Mouse (Mus musculus) gastrocnemius, postnatal 36 days (tissue): ENCODE data around the gene Dync1i1. TPM values are rescaled to one million over a fixed set of nuclear protein-coding genes. Genes with fewer than 3 reads are reported as not detected.

Source experiments
- DNase-seq, 2 experiments: peaks; one replicate each; pipeline ENCODE4 v3.0.0; 2022
- intact Hi-C: fragments of 180-260 bp; cut with DNase I; formaldehyde crosslinking; loops from one replicate; pipeline ENCODE4 v1.15.1; 2025
- total RNA-seq, 2 experiments: library from RNA; stranded (reverse); gene quantifications; 2 replicates each; pipeline ENCODE4 v1.2.3; 2021

Dync1i1 gene
- total RNA-seq, 2 experiments from 2014 or later = 0.30 to 0.41 TPM

DNA sequence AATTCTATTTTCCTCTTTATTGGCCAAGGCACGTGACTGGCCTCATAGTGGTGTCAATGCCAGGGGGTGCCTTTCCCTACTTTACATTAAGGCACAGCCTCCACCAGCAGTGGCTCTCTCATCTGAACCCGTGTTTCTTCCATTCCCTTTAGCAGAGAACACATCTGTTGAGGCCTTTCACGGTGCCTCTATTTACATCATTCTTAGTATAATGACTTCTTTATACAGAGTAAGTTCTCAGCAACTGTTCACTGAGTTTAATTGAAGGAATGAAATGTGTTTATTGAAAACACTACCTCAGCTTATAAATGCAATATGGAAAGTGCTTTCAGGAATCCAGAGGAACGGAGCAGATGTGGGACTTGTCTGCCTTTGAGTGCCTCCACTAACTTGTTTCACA is 235.3 kb downstream of the Dync1i1 start:
- no peak for DNase-seq
- intact Hi-C loops = no loop called here

DNA sequence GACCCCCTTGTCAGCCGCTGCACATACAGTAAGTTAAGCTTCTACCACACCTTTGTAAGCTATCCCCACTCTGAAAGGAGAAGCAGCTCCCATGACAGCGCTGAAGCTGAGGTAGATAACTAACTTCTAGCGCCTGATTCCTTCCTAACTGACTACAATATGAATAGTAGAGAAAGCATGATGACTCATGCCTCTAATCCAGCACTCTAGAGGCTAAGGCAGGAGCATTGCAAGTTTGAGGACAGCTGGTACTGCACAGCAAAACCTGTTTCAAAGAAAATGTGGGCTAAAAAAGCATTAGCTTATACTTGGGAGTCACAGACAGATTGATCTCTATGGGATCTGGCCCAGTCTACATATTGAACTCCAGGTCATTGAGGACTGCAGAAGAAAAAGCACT is 236.5 kb downstream of the Dync1i1 start:
- intact Hi-C loops = no loop called here

DNA sequence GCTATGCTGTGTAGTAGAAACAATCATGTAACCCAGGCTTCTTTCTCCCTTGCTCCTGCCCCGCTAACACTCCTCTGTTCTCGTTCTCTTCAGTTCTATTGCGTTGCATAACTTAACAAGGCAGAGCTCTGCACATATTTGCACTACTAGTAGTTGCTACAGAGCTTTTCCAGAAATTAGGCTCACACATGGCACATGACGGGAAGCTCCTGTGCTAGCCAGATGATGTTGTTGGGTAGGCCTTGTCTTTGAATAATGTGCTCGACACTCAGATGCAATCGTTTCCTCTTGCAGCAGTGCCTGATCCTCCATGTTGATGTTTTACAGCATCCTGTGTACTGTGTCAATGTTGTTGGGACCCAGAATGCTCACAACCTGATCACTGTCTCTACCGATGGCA is 240.9 kb downstream of the Dync1i1 start:
- no peak for DNase-seq
- intact Hi-C loops = no loop called here

More for the DNA sequence above, 236.5 kb downstream of the Dync1i1 start:
- DNase-seq = no peak

DNA sequence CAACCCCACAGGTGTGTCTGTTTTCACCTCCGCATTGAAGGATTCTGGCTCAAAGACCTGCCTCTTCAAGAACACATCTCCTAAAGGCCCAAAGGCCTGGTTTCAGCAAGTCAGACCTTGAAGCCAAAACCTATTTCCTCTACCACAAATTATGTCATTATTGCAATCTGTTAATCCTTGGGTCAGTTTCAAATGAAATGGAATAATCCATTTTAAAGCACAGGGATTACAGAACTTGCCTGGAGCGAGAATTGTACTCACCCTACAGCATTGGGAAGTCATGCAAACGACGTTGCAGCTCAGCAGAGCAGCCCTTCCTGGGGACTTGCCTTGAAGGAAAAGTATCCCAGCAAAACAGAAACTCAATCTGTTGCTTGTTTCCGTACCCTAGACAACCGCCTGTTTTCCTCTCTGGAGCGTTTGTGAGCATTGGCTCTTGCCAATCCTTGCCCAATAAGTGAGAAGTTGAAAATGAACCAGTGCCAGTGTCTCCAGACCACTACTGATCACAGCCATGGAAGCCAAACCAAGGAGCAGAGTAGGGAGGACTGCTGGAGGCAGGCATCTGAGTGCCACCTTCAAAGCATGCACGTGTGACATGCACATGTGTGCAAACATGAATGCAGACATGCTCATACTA is 241.5 kb downstream of the Dync1i1 start:
- DNase-seq = no peak
- intact Hi-C loops = no loop called here

DNA sequence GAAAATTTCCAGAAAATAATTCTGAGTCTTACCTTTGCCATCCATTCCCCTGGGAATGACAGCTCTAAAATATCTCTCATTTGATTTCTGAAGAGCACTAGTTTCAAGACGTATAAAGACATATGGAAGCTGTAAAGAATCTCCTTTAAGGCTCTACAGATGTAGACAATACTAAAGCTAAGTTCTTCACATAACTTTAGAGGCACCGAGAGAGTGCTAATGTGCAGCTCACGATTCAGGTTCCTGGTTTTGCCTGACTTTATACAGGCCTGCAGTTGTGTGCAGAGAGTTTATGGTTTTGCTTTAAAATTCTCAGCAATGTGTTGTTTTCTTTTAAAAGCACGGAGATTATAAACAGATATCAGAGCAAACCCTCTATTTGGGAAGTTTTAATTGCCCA is 242.1 kb downstream of the Dync1i1 start:
- intact Hi-C loops = no loop called here
- no peak for DNase-seq

GRCm38 (mm10) chr6:5969613-5970012 is 244.2 kb downstream of the Dync1i1 start:
- intact Hi-C loops = no loop called here

GRCm38 (mm10) chr6:5976241-5976640 is 250.8 kb downstream of the Dync1i1 start:
- intact Hi-C loops = no loop called here
- DNase-seq = no peak

More at GRCm38 (mm10) chr6:5969613-5970012, 244.2 kb downstream of the Dync1i1 start:
- DNase-seq = no peak

DNA sequence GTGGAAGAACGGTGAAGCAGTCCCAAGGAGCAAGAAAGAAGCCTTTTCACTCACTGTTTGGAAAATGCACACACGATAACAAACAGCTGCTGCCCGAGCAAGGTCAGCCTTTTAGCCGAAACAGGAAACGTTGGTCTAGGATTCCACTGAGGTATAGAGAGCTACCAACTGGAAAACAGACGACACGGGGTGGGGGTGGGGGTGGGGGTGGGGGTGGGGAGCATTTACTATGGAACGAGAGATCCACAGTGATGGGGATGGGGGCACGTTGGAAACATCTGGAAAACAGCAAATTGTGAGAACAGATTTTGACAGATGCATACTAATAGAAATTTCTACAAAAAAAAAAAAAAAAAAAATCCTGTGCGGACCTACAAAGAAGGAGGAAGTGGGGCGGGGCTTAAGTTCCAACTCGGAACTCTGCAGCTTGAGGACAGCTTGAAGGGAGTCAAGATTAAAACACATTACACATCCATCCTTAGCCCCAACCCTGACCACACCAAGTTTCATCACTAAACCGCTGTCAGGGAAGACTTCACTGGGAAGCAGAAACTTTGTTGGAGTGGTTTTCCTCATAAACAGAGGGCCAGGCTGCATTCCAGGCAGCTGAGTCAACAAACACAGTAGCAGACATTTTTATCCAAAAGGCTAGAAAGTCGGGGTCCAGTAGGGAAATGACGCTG is 251.9 kb downstream of the Dync1i1 start:
- intact Hi-C loops = no loop called here
- no peak for DNase-seq

GRCm38 (mm10) chr6:5991243-5991642 is 265.8 kb downstream of the Dync1i1 start:
- intact Hi-C loops = no loop called here
- no peak for DNase-seq

DNA sequence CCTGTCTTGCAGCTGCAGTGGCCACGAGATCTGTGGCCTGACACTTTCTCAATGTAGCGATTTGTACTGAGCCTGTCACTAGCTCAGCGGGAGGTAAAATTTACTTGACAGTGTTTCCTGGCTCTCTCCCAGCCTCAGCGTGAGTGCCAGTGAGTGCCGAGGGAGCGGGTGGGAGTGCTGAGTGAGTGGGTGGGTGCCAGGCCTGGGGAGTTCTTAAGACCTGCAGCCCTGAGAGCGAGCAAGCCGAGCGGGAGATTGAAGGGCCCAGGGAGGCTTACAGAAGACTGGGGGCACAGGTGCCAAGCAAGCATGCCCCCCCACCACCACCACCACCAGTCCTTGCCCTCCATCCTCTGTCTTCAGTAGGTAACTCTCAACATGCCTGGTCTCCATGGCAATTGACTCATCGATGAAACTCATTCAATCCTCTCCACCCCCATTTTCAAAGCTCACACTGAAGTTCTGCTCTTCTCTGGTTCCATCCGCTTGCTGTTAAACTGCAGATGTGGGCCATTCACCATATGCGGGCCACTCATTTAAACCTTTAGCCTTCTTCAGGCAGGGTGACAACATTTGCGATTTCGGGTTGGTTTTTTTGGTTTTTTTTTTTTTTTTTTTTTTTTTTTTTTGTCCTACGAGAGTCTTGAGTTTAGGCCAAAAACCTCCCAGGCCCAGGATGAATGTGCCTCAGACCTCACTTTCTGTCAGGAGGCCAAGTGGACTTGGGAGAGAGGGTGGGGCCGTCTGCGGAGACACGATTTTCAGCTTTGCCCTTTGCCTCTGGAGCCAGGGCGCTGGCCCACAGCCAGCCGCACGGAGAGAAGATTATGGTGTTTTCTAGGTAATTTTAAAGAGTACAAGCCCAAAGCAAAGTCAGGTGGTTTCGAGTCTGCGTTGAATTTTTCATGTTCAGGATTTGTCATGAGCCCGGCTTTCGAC is 266.6 kb downstream of the Dync1i1 start:
- DNase-seq = no peak
- intact Hi-C loops = no loop called here

GRCm38 (mm10) chr6:5993056-5993455 is 267.6 kb downstream of the Dync1i1 start:
- intact Hi-C loops = no loop called here
- no peak for DNase-seq

DNA sequence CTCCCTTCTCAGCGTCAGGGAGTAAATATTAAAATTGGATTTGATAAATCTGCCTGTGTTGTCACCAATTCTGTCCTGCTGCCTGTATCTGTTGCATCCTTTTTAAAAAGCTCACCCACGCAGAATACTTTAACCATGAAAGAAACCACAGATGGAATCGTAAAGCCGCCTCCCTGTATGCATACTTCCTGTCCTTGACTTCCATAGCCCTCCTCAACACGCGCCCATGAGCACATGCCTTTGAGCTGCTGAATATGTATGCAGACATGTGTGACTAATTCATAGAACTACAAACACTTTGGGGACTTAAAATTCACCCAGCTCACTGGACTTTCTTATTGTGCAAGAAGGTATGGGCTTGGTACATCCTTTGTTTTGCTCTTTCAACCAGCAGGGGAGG is 272.1 kb downstream of the Dync1i1 start:
- DNase-seq = no peak
- intact Hi-C loops = no loop called here

- intact Hi-C loops = loop anchor here (10.0 kb wide), 1 partner anchor 393 kb away; no protein-coding TSS in a partner anchor
- DNase-seq = no peak
Measured at GRCm38 (mm10) chr6:6002061-6002460, 276.6 kb downstream of the Dync1i1 start.

GRCm38 (mm10) chr6:6004756-6005485 is 279.5 kb downstream of the Dync1i1 start:
- intact Hi-C loops = loop anchor here (10.0 kb wide), 1 partner anchor 390 kb away; no protein-coding TSS in a partner anchor
- DNase-seq = no peak

DNA sequence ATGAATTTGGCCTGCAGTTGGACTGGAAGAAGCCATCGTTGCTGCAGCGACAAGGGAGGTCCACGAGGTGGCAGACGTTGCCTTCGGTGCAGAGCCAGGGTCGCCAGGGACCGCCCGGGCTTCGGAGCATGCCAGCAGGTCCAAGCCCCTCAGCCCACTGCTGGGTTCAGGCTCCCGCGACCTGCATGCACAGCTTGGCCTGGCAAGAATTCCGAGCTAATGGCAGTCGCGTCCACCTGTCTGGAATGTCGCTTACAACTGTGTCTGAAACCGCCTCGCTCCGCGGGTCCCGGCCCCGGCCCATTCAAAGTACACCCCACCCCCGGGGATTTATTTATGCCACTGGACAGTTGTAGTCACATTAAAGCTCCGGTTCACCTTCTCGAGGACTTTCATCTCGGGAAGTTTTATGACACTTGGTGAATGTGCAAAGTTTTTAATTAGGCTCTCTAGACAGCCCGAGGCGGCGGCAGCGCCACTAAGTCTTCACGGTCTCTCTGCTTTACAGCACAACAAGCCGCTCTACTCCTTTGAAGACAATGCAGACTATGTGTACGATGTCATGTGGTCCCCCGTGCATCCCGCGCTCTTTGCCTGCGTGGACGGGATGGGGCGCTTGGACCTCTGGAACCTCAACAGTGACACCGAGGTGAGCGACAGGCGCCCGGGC is 280.5 kb downstream of the Dync1i1 start:
- DNase-seq = peak; percentile 31 to 51
- intact Hi-C loops = loop anchor here (10.0 kb wide), 1 partner anchor 389 kb away; no protein-coding TSS in a partner anchor

GRCm38 (mm10) chr6:6011364-6011763 is 285.9 kb downstream of the Dync1i1 start:
- intact Hi-C loops = no loop called here
- DNase-seq = no peak

- DNase-seq = no peak
- intact Hi-C loops = no loop called here
Measured at GRCm38 (mm10) chr6:6015616-6016015, 290.2 kb downstream of the Dync1i1 start.

GRCm38 (mm10) chr6:6016931-6017330 is 291.5 kb downstream of the Dync1i1 start:
- no peak for DNase-seq
- intact Hi-C loops = no loop called here

DNA sequence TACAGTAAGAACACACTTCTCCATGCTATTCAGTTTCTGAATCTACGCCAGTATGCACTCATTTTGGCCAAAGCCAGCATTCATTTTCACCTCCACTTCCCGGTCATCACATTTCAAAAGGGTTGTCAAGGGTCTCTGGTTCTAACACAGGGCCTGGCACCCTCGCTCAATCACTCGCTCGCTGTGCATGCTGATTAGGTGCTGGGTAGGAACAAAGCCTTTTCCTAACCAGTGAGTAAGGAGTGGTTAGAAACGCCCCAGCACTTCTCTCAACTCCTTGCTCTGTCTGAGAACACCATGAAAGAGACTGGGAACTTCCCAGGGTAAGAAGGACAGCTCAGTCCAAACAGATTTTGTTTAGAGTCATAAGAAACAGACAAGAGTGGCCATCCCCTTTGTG is 298.5 kb downstream of the Dync1i1 start:
- no peak for DNase-seq
- intact Hi-C loops = no loop called here

DNA sequence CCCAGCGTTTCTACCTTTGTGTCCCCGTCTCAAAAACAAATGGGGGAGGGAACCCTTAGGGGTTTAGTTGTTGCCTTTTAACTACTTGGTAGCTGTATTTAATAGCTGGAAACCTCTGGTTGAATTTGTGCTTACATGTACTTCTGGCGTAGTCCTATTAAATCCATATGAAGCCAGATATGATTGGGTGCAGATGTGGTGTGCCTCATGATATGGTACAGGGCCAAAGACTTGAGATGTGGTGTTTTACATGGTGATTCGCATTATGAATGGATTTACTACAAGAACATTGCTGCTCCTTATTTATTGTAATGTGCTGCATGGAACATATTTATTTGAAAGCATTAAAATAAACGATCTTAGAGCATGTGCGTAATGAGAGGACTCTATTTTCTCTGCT is 302.2 kb downstream of the Dync1i1 start:
- intact Hi-C loops = no loop called here
- no peak for DNase-seq
